Mouse (Mus musculus): Measurements from ENCODE around the gene Ncdn.

DNA sequence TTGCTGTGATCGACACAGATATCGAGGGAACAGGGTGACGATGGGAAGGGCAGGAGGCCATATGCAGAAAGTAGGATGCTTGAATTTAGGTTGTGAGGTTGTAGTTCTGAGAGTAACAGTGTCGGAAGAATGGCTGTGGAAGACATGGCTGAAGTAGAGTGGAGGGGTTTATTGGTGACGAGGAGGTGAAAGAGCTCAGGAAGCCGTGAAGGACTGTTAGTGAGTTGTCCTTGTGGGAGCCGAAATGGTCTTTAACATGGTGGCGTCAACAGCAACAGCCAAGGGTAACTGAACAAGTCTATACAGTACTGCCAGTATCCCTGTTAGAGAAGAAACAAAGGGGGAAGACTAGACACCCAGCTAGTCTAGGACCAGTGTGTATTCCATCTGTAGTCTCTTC, 48.9 kb upstream of the Ncdn start:
- TF ChIP-seq CTCF (IDR thresholded peaks at IDR 0.05 in 2 of 3, conservative IDR thresholded peaks at IDR 0.05 in 1 of 3; ENCODE audit: control insufficient read depth in 1 of 3, insufficient read depth in 1 of 3, low read depth in 2 of 3, low read length in 3 of 3, poor library complexity in 1 of 3, severe bottlenecking in 1 of 3) (no peak), TCF12 (IDR thresholded peaks at IDR 0.05; ENCODE audit: low read depth, low read length) (no peak), ELF1 (IDR thresholded peaks at IDR 0.05; ENCODE audit: low read depth, low read length) (no peak), MAZ (IDR thresholded peaks at IDR 0.05; ENCODE audit: low read depth, low read length) (no peak), MAX (IDR thresholded peaks at IDR 0.05; ENCODE audit: low read length) (no peak), SIN3A (IDR thresholded peaks at IDR 0.05; ENCODE audit: low read length) (no peak), RCOR1 (IDR thresholded peaks at IDR 0.05; ENCODE audit: low read depth, low read length) (no peak)

Data from MEL (cell line).